Mouse (Mus musculus): ENCODE measurements around the gene Clgn.

Clgn gene

DNA sequence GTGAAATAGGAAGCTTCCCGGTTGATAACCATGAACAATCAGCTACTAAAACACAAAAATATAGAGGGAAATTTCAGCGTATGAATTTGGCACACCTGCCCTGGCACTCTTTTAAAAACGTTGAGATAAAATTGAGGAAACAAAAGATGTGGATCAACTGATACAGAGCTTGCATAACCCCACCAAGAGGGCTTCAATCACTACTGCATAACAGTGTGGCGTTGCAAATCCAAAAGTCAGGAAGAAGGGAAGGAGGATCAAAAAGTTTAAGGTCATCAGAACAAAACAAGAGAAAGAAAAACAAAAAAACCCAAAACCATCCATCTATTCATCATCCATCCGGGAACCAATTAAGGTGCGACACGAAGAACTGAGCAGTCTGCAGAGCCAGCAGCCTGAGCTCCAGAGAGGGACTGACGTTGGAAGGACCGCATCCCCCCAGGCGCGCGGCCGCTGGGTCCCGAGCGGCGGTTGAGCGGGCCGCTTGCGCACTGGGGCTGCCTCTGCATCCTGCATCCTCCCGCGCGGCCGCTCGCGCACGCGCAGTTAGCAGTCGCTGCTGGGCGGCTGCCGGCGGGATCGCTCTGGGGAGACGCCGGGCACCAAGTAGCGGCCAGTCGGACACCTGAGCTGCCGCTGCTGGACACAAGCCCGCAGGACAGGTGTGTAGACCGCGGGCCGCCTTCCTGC lies at the start of gene Clgn:
Clgn (plus strand) TSS at position 552 of the 690 bp plus-strand sequence.
- peak; percentile 68 for DNase-seq

- no peak for DNase-seq
These were observed 47.6 kb upstream of the Clgn start for GRCm38 (mm10) chr8:83342076-83342475.

DNA sequence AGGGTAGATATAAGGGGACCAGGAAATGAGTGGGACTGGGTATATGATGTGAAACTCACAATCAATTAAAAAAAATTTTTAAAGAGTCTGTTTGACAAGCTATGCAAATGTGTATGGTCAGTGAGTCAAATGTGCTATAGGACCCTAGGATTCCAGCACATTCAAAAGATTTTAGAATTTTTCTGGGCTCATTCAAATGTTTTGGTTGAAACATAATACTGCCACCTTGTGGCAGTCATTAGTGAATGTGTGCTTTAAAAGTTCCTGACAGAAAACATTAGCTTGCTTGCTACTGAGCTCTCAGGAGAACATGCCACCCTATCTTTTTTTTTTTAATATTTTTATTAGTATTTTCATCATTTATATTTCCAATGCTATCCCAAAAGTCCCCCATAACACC lies 47.0 kb upstream of the Clgn start:
- DNase-seq = no peak

DNA sequence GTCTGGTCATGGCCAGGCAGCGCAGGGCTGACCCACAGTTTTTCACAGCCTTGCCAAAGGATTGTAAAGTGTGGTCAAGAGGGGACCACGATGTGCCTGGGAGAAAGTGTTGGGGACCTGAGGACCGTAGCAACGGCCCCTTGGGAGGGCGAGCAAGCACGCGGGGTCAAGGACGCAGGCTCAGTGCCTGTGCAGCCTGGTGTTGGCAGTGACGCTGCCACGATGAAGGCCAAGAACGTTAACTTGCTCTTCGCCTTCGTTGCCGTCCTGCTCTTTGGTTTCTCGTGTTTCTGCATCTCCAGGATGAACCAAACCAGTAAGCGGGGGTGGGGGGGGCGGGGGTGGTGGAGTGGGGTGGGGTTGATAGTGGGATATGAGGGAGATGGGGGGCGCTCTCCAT lies 41.4 kb upstream of the Clgn start, which contains the start of gene Mgat4d:
Mgat4d (plus strand) TSS at position 209 of the 400 bp plus-strand sequence.
- DNase-seq = no peak

GRCm38 (mm10) chr8:83351315-83351714 lies 38.4 kb upstream of the Clgn start:
- DNase-seq = no peak

- no peak for DNase-seq
These were observed 26.4 kb upstream of the Clgn start for GRCm38 (mm10) chr8:83363156-83363769.

GRCm38 (mm10) chr8:83377231-83377630 lies 12.4 kb upstream of the Clgn start:
- DNase-seq = no peak

DNA sequence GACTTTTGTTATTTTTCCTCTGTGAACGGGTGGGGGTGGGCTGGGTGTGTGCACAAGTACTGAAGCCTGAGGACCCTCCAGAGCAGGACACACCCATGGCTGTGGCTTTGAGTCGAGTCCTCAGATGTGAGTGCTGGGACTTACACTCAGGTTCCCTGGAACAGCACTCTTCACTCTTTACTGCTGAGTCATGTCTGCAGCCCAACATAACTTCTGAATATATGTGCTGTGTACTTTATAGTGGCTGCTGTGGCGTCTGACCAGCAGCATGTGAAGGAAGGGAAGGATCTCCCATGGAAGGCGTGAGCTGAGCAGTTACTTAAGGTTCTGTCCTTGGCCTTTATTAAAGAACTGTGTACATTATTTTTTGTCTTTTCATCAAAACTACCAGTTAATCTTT lies 9.5 kb upstream of the Clgn start:
- no peak for DNase-seq

DNA sequence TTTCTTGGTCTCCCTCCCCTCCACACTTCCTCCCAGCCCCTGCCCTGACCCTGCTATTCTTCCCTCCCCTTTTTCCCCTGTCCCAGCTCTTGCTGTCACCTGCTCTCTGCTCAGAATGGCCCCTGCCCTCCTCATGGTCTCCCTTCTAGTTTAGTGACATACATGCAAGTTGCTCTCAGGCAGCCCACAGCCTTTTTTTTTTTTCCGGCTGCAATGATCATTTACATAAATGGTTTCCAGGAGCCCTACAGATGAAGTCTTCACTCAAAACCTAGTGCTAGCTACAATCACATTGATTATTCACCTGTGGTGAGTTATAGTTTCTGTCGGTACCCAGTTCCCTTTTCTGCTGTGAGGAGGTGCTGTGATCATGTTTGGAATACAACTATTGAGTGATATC lies 8.7 kb upstream of the Clgn start:
- DNase-seq = no peak

DNA sequence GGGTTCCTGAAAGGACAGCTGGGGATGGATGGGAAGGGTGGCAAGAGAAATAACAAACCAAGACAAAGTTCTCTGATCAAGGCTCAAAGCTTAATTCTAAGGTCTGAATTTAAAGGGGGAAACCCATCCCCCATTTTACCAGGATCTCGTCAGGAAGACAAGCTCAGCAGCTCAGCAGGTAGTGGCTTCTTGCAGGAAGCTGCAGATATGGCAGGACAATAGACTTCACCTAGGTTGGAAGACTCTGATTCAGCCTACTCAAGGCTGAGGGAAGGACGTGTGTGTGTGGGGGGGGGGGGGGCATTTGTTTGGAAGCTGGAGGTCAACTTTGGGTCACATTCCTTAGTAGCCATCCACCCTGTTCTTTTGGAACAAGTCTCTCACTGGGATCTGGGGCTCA lies 6.8 kb upstream of the Clgn start:
- no peak for DNase-seq

DNA sequence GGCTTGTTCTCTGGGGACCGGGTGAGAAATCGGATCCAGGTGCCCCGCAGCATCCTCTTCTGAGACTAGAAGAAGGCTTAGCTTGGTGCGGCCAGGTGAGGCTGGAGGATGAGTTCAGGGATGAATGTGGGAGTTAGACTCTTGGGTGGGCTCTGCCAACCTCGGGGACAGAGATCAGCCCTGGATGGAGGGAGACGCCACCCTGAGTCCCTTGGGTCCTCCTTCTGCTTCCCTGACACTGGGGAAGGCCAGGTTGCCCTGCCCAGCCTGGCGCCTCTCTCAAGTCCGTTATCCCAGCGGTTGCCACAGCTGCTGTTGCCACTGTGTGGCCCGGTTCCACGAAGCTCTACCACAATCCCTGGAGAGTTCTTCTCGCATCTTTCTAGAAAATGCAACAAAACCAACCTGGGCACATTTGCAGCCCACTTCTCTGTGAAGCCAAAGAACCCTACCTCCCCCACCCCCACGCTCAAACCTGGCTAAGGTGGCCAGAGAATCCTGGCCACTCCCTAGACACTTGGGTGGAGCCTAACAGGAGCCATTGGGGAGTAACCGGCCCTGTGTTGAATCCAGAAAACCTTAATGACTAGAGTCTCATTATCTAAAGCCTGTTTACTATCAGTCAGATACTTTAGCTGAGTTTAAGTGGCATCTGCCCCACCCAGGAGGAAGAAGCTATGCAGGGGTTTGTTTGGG lies 487 bp downstream of the Clgn start:
- no peak for DNase-seq

GRCm38 (mm10) chr8:83392521-83392920 lies 2.9 kb downstream of the Clgn start:
- DNase-seq = no peak

DNA sequence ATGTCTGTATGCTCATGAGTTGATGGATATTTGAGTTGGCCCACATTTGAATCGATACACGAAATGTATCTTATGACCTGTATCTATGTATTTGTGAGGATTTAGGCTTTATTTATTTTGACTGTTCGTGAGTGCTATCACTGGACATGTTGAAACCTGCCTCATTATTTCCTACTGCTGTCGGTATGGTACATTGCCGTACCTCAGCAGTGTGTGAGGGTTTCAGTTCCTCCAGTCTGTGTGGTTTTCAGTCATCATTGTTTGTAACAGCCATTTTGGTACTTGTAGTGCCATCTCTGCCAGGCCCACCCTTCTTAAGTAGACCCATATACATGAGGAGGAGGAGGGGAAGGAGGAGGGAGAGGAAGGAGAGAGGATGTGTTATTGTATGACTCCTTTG lies 4.7 kb downstream of the Clgn start:
- DNase-seq = no peak

- DNase-seq = no peak
These were observed 7.0 kb downstream of the Clgn start for GRCm38 (mm10) chr8:83396680-83397079.

DNA sequence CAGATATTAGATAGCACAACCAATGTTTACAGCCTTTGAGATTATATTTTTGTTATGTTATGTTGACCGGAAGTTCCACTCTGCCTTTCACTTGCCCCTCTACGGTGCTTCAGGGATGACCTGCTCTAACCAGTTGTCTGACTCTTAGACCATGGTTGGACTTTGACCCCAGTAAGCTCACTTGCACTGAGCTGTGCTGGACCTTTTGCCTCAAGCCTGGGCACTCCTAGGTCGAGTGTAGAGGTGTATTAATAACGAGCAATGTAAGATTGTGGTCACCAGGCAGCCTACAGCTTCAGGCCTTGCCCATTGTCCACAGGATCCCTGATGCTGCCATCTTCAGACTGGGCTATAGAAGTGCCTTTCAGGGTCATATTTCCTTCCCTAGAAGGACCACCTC lies 8.1 kb downstream of the Clgn start:
- no peak for DNase-seq

DNA sequence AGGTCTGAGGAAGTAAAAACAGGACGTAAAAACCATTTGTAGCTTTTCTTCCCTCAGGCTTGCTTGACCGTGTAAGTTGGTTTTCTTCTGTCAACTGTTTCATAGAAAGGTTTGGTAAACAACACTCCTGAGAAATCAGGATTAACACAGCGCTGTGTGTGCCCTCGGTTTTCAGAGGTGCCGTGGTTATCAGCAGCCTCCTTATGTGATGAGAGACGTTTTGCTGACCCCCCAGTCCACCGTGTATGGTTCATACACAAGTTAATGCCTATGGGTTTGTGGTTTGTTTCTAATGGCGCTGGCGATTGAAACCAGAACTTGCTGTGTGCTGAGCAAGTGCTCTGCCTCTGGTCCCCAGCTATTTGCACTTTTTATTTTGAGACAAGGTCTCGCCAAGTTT lies 15.9 kb downstream of the Clgn start:
- peak; percentile 32 for DNase-seq

DNA sequence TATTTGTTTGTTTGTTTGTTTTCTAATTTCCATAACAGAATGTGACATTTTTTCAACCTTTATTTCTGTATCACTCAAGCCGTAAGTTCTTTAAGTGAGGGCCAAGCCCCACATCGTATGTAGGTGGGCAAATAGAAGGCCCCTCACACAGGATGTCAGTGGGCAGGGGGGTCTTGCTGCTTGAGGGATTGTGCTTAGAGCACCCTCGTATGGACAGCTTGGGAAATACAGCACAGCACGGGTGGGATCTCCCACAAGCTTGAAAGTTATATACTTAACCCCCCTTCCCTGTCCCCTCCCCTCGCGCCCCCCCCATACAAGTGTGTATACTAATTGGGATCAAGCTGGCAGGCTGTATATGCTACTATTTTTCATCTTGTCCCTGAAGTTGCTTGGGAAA lies 17.2 kb downstream of the Clgn start:
- no peak for DNase-seq

- DNase-seq = no peak
These were observed 18.8 kb downstream of the Clgn start for GRCm38 (mm10) chr8:83408496-83408895.

DNA sequence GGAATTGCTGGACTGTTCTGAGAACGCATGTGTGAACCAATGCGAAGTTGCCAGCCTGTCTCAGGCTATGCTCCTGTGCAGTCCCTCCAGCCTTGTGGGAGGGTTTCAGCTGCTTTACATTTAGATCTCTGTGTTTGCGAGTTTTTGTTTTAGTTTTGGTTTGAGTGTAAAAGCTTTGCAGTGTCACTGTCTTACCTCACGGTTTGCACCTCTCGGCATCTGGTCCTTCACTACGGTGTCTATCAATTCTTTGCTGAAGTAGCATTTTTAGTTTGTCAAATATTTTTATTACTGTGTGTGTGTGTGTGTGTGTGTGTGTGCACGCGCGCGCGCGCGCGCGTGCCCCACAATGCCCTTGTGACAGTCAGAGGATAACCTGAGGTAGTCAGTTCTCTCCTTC lies 27.2 kb downstream of the Clgn start:
- DNase-seq = no peak

- DNase-seq = no peak
These were observed 28.3 kb downstream of the Clgn start for GRCm38 (mm10) chr8:83417970-83418369.

GRCm38 (mm10) chr8:83418805-83419516 lies 29.3 kb downstream of the Clgn start:
- no peak for DNase-seq

DNA sequence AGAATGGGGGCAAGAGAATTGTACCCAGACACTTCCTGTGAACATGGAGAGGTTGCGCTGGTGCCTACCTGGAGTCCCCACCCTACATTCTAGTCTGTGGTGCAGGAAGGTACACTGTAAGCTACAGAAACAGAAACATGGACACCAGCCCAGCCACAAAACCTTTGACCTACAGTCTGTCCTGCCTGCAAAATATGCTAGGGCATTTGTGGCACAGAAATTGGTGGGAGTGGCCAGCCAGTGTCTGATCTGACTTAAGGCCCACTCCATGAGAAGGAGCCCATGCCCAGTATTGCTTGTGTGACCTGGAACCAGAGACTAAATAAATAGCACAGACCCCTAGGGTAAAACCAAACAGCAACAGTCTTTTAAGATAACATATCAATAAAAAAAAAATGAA lies 31.7 kb downstream of the Clgn start:
- DNase-seq = no peak

DNA sequence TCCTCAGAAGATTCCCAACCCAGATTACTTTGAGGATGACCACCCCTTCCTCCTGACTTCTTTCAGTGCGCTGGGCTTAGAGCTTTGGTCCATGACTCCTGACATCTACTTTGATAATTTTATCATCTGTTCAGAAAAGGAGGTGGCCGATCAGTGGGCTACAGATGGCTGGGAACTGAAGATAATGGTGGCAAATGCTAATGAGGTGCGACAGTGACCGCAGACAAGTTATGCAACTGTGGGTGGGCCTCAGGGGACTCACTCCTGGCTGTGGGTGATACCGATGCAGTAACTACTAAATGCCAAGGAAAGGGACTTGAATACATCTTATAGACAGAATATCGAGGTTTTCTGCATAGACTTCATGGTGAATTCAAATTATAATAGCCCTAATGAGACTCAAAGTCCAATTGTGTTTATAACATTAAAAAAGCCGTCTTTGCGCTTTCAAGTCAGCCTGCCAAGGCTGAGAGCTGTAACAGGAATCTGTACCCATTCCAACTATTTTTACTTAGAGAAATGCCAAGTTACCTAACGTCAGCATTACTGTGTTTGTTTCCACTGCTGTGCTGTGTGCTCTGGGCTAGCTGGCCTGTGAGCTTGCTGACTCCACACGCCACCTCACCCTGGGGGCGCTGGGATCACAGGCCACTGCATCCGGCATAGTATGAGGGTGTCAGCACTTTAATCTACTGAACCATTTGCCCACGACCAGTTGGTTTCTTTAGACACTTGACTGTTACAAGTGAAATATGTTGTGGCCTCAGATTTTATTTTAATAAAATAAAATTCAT lies 33.6 kb downstream of the Clgn start:
- peak; percentile 84 for DNase-seq
